ENCODE assay signal across 31 mouse cellular contexts in the genomic region with DNA sequence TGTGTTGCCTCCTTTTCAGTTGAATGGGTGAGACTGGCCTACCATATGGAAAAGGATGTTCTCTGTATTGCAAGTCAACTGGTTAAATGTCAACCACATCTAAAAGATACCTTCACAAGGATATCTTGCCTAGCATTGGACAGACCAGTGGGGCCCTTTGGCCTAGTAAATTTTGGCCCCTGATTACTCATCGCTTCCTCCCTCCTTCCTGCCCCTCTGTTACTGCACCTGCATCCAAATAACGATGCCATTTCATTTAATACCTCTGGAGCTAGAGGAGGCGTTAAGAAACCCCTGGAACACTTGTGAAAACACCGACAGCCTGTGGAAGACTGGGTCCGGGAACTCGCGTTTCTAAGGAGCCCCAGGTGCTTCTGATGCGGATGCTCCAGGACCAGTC.
"Had no signal": no experiment of that assay in that cellular context is flagged by ENCODE, and none has a peak within 500 bp of the region (broad histone marks: within the 10 kb centered on the region; RNA-seq: fewer than 3 reads in every experiment).

No protein-coding gene starts in this region.

- DNase-seq: left cerebral cortex, postnatal 4 days; liver; liver, embryonic 13.5 days; liver, postnatal 0 days; lung, adult 18-20 months; lung, adult 2 months; lung, postnatal 10 days; lung, postnatal 14 days; lung, postnatal 36 days; lung, postnatal 4 days; midbrain, embryonic 14.5 days had no signal

- H3K27me3 ChIP-seq: limb, embryonic 12.5 days; limb, embryonic 13.5 days; limb, embryonic 15.5 days; liver, embryonic 12.5 days; liver, embryonic 13.5 days; liver, embryonic 15.5 days; lung, embryonic 15.5 days; megakaryocyte, embryonic 14.5 days; midbrain, embryonic 12.5 days; midbrain, embryonic 13.5 days; midbrain, embryonic 15.5 days; neural tube, embryonic 12.5 days had no signal

- H3K4me2 ChIP-seq: limb, embryonic 12.5 days; limb, embryonic 13.5 days; limb, embryonic 15.5 days; liver, embryonic 11.5 days; liver, embryonic 12.5 days; liver, embryonic 13.5 days; liver, embryonic 15.5 days; lung, embryonic 14.5 days; lung, embryonic 15.5 days; midbrain, embryonic 11.5 days; midbrain, embryonic 12.5 days; midbrain, embryonic 13.5 days; midbrain, embryonic 15.5 days; neural tube, embryonic 12.5 days had no signal

- H3K36me3 ChIP-seq: limb, embryonic 10.5 days; limb, embryonic 12.5 days; limb, embryonic 13.5 days; limb, embryonic 15.5 days; liver, embryonic 12.5 days; liver, embryonic 13.5 days; liver, embryonic 15.5 days; lung, embryonic 15.5 days; midbrain, embryonic 10.5 days; midbrain, embryonic 12.5 days; midbrain, embryonic 13.5 days; midbrain, embryonic 15.5 days; neural tube, embryonic 12.5 days had no signal

- ATAC-seq: liver, embryonic 12.5 days; liver, postnatal 0 days; midbrain, embryonic 13.5 days; midbrain, embryonic 15.5 days; midbrain, embryonic 16.5 days had no signal

- H3K4me3 ChIP-seq: limb, embryonic 10.5 days; limb, embryonic 12.5 days; limb, embryonic 13.5 days; limb, embryonic 15.5 days; liver, embryonic 12.5 days; liver, embryonic 13.5 days; liver, embryonic 15.5 days; lung, embryonic 15.5 days; megakaryocyte, embryonic 14.5 days; midbrain, embryonic 10.5 days; midbrain, embryonic 12.5 days; midbrain, embryonic 13.5 days; midbrain, embryonic 15.5 days; myocyte; neural tube, embryonic 12.5 days had no signal

- H3K9me3 ChIP-seq: limb, embryonic 10.5 days; limb, embryonic 12.5 days; limb, embryonic 13.5 days; limb, embryonic 15.5 days; liver, embryonic 12.5 days; liver, embryonic 13.5 days; liver, embryonic 15.5 days; lung, embryonic 15.5 days; megakaryocyte, embryonic 14.5 days; midbrain, embryonic 10.5 days; midbrain, embryonic 12.5 days; midbrain, embryonic 13.5 days; midbrain, embryonic 15.5 days; neural tube, embryonic 12.5 days had no signal

- H3K4me1 ChIP-seq: limb, embryonic 12.5 days; liver, embryonic 12.5 days; liver, embryonic 15.5 days had no signal

- H3K9ac ChIP-seq: limb, embryonic 12.5 days; limb, embryonic 13.5 days; limb, embryonic 15.5 days; liver, embryonic 12.5 days; liver, embryonic 13.5 days; liver, embryonic 14.5 days; liver, embryonic 15.5 days; liver, postnatal 0 days; lung, embryonic 14.5 days; lung, embryonic 15.5 days; midbrain, embryonic 12.5 days; midbrain, embryonic 13.5 days; midbrain, embryonic 15.5 days; neural tube, embryonic 12.5 days had no signal

- H3K27ac ChIP-seq: limb, embryonic 10.5 days; limb, embryonic 12.5 days; limb, embryonic 13.5 days; limb, embryonic 15.5 days; liver, embryonic 12.5 days; liver, embryonic 13.5 days; liver, embryonic 14.5 days; liver, embryonic 15.5 days; lung, embryonic 15.5 days; macrophage; midbrain, embryonic 10.5 days; midbrain, embryonic 12.5 days; midbrain, embryonic 13.5 days; midbrain, embryonic 15.5 days; neural tube, embryonic 12.5 days had no signal
